Mouse (Mus musculus) bone marrow, adult 2 months (tissue): Measurements from ENCODE around the gene Zc3h12a. TPM values are rescaled to one million over a fixed set of nuclear protein-coding genes. Genes with fewer than 3 reads are reported as not detected.
A peak's percentile ranks its signal among the peaks of the same experiment; 100 is the strongest.

Experiments
- H3K27ac ChIP-seq: fragments of 200-500 bp; 2 replicates; pipeline ENCODE4 v1.5.1; 2012; ENCODE audit warnings: low read depth, mild to moderate bottlenecking, control low read depth, inconsistent platforms, low read length; ENCODE audit not compliant: control insufficient read depth, poor library complexity, insufficient read depth
- H3K4me1 ChIP-seq: fragments of 200-500 bp; 2 replicates; pipeline ENCODE4 v1.6.1; 2011; ENCODE audit warnings: low read length; ENCODE audit not compliant: control insufficient read depth, insufficient read depth
- H3K4me3 ChIP-seq: fragments of 200-500 bp; replicated peaks from 2 replicates; pipeline ENCODE3; 2011; ENCODE audit warnings: mild to moderate bottlenecking, low read depth, low read length, control low read depth; ENCODE audit not compliant: control insufficient read depth
- CTCF ChIP-seq: fragments of 200-500 bp; IDR thresholded peaks from 2 replicates; pipeline ENCODE4 v1.5.1; 2011; ENCODE audit warnings: low read length, control low read depth; ENCODE audit not compliant: control insufficient read depth, insufficient read depth
- POLR2A ChIP-seq: fragments of 200-500 bp; IDR thresholded peaks from 2 replicates; pipeline ENCODE4 v1.6.1; 2011; ENCODE audit warnings: low read depth, mild to moderate bottlenecking, control low read depth, low read length, borderline replicate concordance; ENCODE audit not compliant: control insufficient read depth
- WGBS: fragments of 180-500 bp; shearing (Covaris S2); methylation state at CpG from one replicate; pipeline ENCODE4 v1.1.7; 2018; 5-methylcytosine and 5-hydroxymethylcytosine counted together
- polyA plus RNA-seq: library from polyadenylated mRNA; stranded (reverse); fragments of >200 nt; gene quantifications from 2 replicates; pipeline ENCODE4 v1.2.4, GENCODE M21; 2011; ENCODE audit warnings: low replicate concordance; ENCODE audit not compliant: missing spikeins, insufficient read depth, insufficient read length

Zc3h12a gene
- polyA plus RNA-seq, 1 experiment: 12.5 TPM

GRCm38 (mm10) chr4:125096066-125096465 is 31.6 kb downstream of the Zc3h12a start:
- Histone ChIP-seq H3K4me1 (no peaks in the 10 kb centered on the region), H3K27ac (no peak overlapping the region), H3K4me3 (no peak overlapping the region)
- 93% methylated on average over 5 of the region's 5 CpGs for WGBS
- TF ChIP-seq POLR2A: no peak
- TF ChIP-seq CTCF: no peak

GRCm38 (mm10) chr4:125093031-125093430 is 34.6 kb downstream of the Zc3h12a start:
- 87% methylated on average over 5 of the region's 5 CpGs for WGBS
- Histone ChIP-seq H3K4me3 (no peak overlapping the region), H3K4me1 (no peaks in the 10 kb centered on the region), H3K27ac (no peak overlapping the region)
- TF ChIP-seq POLR2A (no peak), CTCF (no peak)

GRCm38 (mm10) chr4:125085346-125085841 is 42.2 kb downstream of the Zc3h12a start:
- peaks cover 3% of the 10 kb centered on the region; the same call in 1 of the 2 replicates for H3K4me1 ChIP-seq
- TF ChIP-seq POLR2A (no peak), CTCF (no peak)
- peak overlapping the region; percentile 93 for H3K4me3 ChIP-seq
- under 1% methylated on average over 39 of the region's 45 CpGs for WGBS
- H3K27ac ChIP-seq: peak overlapping the region; percentile 99

GRCm38 (mm10) chr4:125084403-125085345 is 43.0 kb downstream of the Zc3h12a start, which contains the start of gene Meaf6:
TSS of gene Meaf6 (plus strand) at chr4:125085134.
- 1% methylated on average over 63 of the region's 63 CpGs for WGBS
- peak; percentile 78 for TF ChIP-seq CTCF
- peak; percentile 64; the same call in 1 of the 2 replicates for TF ChIP-seq POLR2A
- H3K4me1 ChIP-seq: peaks cover 3% of the 10 kb centered on the region; the same call in 1 of the 2 replicates

GRCm38 (mm10) chr4:125078698-125079097 is 48.9 kb downstream of the Zc3h12a start:
- Histone ChIP-seq H3K27ac (no peak overlapping the region), H3K4me1 (no peaks in the 10 kb centered on the region), H3K4me3 (no peak overlapping the region)
- WGBS: 88% methylated on average over 2 of the region's 2 CpGs
- no peak for TF ChIP-seq POLR2A
- no peak for TF ChIP-seq CTCF

More at GRCm38 (mm10) chr4:125084403-125085345, 43.0 kb downstream of the Zc3h12a start, which contains the start of gene Meaf6:
- peak within 1 kb of the TSS; percentile 93 for H3K4me3 ChIP-seq
- H3K27ac ChIP-seq: peak within 1 kb of the TSS; percentile 99

GRCm38 (mm10) chr4:125077700-125078099 is 49.9 kb downstream of the Zc3h12a start:
- TF ChIP-seq CTCF (no peak), POLR2A (no peak)
- no peak overlapping the region for H3K4me3 ChIP-seq

More at GRCm38 (mm10) chr4:125077700-125078099, 49.9 kb downstream of the Zc3h12a start:
- WGBS: 79% methylated on average over 2 of the region's 2 CpGs
- H3K27ac ChIP-seq: no peak overlapping the region
- H3K4me1 ChIP-seq: no peaks in the 10 kb centered on the region

Other genes with a start within 250 kb of the Zc3h12a start
- not detected in 2 replicates for gene Epha10, start 246.9 kb downstream of the Zc3h12a start, polyA plus RNA-seq
- 5.8 and 7.6 TPM in 2 replicates for gene 9930104L06Rik, start 190.8 kb downstream of the Zc3h12a start, polyA plus RNA-seq
- 65.8 and 99.2 TPM in 2 replicates for gene Cdca8, start 188.5 kb downstream of the Zc3h12a start, polyA plus RNA-seq
- gene Rspo1, start 141.4 kb downstream of the Zc3h12a start, polyA plus RNA-seq: 1.6 TPM in 1 of 2 replicates, not detected in the other
- gene Gnl2, start 111.3 kb downstream of the Zc3h12a start, polyA plus RNA-seq: 33.3 and 65.5 TPM in 2 replicates
- not detected in 2 replicates for gene Dnali1, start 62.1 kb downstream of the Zc3h12a start, polyA plus RNA-seq
- gene Snip1, start 61.2 kb downstream of the Zc3h12a start, polyA plus RNA-seq: 9.4 and 15.8 TPM in 2 replicates
- 25.1 and 39.9 TPM in 2 replicates for gene Meaf6, start 42.7 kb downstream of the Zc3h12a start, polyA plus RNA-seq